Mouse (Mus musculus) inflammation-experienced regulatory T-cells, adult 6 months (primary cell): Measurements from ENCODE around the gene Jmjd8. TPM values are rescaled to one million over a fixed set of nuclear protein-coding genes. Genes with fewer than 3 reads are reported as not detected.
A peak's percentile ranks its signal among the peaks of the same experiment; 100 is the strongest.
"Not testable (repeated sequence)": the region's sequence is repeated elsewhere in the genome, so short reads cannot be mapped to it uniquely, and the experiment has no call there.

Experiments
- ATAC-seq: one replicate; pipeline ENCODE4 v1.8.0; 2017
- polyA plus RNA-seq, 3 experiments: library from polyadenylated mRNA; unstranded; fragments of 100-300 nt; shearing (Covaris generic); gene quantifications; one replicate each; pipeline ENCODE4 v1.2.1; 2017

Jmjd8 gene
- polyA plus RNA-seq, 3 experiments from 2014 or later = 12.5 to 26.2 (median 23.9) TPM

GRCm38 (mm10) chr17:25863681-25864080, 35.0 kb downstream of the Jmjd8 start:
- ATAC-seq = no peak

GRCm38 (mm10) chr17:25864311-25864710, 35.6 kb downstream of the Jmjd8 start:
- no peak for ATAC-seq

- no peak for ATAC-seq
Observed at GRCm38 (mm10) chr17:25865288-25865687, 36.6 kb downstream of the Jmjd8 start.

DNA sequence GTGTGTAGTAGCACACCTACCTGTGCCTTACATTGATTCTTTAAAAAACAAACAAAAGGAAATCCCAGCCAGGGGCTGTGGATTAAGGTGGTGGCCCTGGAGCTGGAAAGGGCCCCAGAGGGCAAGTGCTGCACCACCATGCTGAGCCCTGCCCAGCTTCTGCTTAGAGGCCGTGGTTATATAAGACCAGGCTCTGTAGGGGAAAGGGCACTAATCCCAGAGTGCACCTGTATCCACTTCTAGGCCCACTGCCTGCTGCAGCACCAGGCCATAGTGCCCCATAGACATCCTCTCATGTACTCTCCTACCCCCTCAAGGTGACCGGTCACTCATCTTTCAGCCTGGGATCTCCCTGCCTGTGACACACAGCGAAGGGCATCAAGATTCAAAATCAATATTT, 37.5 kb downstream of the Jmjd8 start:
- ATAC-seq = no peak

DNA sequence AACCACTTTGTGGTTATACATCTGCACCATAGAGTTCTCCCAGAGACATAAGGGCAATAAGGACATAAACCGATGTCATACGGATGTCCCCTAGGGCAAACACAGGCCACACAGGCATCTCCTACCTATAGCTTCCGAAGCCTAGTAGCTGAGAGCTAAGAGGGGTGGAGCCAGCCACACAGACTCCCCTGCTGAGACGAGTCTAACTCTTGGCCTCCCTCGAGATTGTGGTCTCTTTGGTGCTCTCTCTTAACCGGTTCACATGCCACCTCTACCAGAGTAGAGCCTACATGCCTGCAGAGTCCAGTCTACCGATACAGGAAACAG, 38.8 kb downstream of the Jmjd8 start:
- peak; percentile 28 for ATAC-seq

GRCm38 (mm10) chr17:25867836-25868600, 39.4 kb downstream of the Jmjd8 start:
- no peak for ATAC-seq

DNA sequence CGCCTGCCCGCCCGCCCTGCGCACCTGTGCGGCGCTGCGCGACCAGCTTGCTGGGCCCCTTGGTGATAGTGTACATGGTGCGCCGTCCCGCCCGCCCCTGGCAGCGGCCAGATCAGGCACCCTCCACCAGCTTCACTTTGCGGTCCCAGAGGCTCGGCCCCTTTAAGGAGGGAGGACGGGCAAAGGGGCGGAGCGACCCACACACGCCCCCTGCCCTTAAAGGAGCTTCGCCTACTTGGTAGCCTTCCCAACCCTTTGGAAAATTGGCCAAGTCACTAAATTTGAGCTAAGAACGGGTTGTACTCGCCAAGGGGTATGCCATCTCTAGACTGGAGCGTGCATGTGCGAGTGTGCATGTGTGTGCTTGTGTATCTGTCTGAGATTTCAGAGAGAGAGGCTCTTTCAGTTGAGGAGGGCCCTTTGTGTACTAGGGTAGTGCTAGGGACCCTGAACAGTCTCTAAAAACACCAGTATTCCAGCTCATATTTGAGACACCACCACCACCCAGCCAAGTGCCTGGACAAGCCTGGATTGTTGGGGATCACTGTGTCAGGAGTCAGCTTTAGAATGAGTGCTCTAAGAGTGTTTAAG, 40.0 kb downstream of the Jmjd8 start, which contains the start of gene Mcrip2:
Mcrip2 (minus strand) TSS at position 164 of the 591 bp plus-strand sequence.
- peak; percentile 81 for ATAC-seq

- ATAC-seq = no peak
Observed at GRCm38 (mm10) chr17:25869498-25869897, 40.8 kb downstream of the Jmjd8 start.

GRCm38 (mm10) chr17:25869954-25870353, 41.3 kb downstream of the Jmjd8 start:
- no peak for ATAC-seq

GRCm38 (mm10) chr17:25871566-25871965, 42.9 kb downstream of the Jmjd8 start:
- not testable (repeated sequence) for ATAC-seq

- ATAC-seq = no peak
Observed at GRCm38 (mm10) chr17:25872676-25873075, 44.0 kb downstream of the Jmjd8 start.

DNA sequence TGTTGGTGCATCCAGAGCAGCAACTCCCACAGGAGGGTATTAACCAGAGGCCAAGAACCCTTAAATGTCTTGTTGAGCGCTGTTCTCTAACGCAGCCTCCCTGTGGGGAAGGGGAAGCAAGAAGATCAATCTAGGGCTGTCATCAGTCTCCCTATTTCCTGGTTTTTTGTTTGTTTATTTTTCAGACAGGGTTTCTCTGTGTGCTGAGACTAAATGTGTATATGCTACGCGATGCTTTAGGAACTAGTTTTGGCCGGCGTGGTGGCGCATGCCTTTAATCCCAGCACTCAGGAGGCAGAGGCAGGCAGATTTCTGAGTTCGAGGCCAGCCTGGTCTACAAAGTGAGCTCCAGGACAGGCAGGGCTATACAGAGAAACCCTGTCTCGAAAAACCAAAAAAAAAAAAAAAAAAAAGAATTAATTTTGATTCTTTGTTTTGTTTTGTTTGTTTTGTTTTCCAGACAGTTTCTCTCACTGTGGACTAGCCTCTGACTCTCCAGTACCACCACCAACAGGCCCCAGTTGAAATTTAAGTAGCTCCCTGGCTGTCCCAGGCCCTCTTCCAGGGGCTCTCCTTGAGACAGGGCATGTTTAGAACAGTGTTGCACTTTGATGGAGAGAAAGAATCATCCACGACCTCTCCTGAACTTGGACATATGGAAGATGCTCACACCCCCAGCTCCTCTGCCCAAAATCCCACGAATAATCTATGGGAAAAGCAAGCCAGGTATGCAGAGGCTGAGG, 44.9 kb downstream of the Jmjd8 start:
- ATAC-seq = no peak

- no peak for ATAC-seq
Observed at GRCm38 (mm10) chr17:25874148-25874720, 45.6 kb downstream of the Jmjd8 start.

DNA sequence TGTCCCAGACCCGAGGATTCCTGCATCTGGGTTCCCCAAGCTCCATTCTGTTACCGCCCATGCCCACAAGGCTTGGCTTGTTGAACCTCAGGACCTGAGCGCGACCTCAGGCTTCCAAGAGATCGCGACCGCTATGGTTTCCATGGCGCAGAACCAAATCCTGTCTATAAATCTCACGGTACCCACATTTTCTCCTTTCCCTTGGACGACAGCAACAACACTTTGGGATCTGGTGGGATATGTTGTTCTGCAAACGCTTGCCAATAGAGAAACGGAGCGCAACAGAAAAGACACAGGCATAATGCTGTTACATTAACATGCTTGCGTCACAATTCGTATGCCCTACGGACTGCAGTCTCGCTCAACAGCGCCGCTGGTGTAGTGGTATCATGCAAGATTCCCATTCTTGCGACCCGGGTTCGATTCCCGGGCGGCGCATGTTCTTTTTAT, 46.1 kb downstream of the Jmjd8 start, which contains the start of gene Mettl26:
Mettl26 (plus strand) TSS at position 354 of the 450 bp plus-strand sequence.
- peak; percentile 80 for ATAC-seq

GRCm38 (mm10) chr17:25875171-25876136, 46.8 kb downstream of the Jmjd8 start:
- peak; percentile 77 for ATAC-seq

DNA sequence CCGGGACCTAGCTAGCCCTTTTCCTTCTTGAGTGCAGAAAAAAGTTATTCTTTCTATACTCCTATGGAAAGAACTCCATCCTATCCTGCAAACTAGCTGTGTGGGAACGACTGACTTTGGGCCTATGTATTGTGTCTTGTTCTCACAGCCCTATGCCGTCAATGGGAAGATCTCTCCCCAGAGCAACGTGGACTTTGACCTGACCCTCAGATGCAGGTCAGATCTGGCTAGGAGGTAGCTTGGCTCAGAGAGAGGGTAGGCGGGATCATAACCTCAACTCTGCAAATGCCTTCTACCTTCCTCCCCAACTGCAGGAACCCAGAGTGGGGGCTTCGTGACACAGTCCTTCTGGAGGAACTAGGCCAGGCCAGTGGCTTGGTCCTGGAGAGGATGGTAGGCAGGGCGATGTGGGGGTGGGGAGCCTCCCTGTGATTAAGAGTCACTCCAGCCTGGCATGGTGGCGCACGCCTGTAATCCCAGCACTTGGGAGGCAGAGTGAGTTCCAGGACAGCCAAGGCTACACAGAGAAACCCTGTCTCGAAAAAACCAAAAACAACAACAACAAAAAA, 47.8 kb downstream of the Jmjd8 start:
- ATAC-seq = no peak

DNA sequence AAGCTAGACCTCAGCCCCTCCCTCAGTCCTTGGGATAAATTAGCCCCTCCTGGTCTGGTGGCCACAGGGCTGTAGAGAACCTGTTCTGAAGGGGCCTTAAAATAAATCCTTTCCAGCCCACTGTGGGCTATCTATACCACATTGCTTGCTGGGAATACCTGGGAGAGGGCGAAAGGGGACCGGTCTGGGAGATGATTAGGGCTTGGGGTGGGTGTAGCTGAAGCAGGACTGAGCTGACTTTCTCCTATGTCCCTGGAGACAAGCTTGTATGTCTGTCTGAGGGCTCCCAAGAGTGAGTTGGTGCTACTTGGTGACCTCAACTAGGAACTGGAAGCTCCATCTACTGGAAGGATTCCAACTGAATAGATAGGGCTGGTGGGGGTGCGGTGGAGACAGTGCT, 48.4 kb downstream of the Jmjd8 start:
- no peak for ATAC-seq

GRCm38 (mm10) chr17:25877741-25878610, 49.3 kb downstream of the Jmjd8 start:
- ATAC-seq = no peak

- ATAC-seq = no peak
Observed at GRCm38 (mm10) chr17:25878611-25879180, 50.0 kb downstream of the Jmjd8 start.

GRCm38 (mm10) chr17:25879261-25879660, 50.6 kb downstream of the Jmjd8 start:
- ATAC-seq = no peak
